Mouse (Mus musculus): ENCODE results near the gene Slc10a1. TPM values are rescaled to one million over a fixed set of nuclear protein-coding genes. Genes with fewer than 3 reads are reported as not detected.

Gene Slc10a1
- total and polyA plus RNA-seq, 3 experiments = 0.13 to 0.20 TPM; not detected in 1

DNA sequence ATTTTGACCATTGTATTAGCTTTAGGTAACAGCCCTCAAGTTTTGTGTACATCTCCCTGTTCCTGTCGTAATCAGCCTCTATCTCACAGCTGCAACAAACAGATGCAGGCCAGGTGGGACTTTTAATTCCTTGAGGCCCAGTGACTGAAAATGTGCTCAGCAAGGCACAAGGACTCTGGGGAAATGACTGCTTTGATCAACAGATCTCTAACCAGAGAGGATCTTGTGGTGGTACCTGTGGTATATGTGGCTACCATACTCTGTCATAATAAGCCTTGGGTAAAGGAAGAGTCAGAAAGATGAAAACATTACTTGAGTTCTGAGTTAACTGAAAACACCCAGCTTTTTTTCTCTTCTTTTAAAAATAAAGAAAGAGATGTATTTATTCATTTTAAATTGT is 25.3 kb upstream of the Slc10a1 start:
- TF ChIP-seq JUN (IDR thresholded peaks at IDR 0.05; ENCODE audit: insufficient read depth, low read depth, low read length) (no peak), EP300 (IDR thresholded peaks at IDR 0.05; ENCODE audit: low read length) (peak; percentile 40; the same call in 1 of the 2 replicates), TCF12 (IDR thresholded peaks at IDR 0.05; ENCODE audit: low read depth, low read length) (peak; percentile 40; the same call in 1 of the 2 replicates)
- Histone ChIP-seq H3K9me3 (replicated peaks; ENCODE audit: low read length) (peaks cover 9% of the 10 kb centered on the region), H3K4me3 (replicated peaks in 1 of 3; ENCODE audit: low read depth in 2 of 3, low read length in 2 of 3, poor library complexity in 1 of 3) (no peak overlapping the region), H3K79me2 (replicated peaks; ENCODE audit: control insufficient read depth, extremely low read depth, insufficient read depth, poor library complexity, severe bottlenecking) (no peaks in the 10 kb centered on the region), H3K27me3 (replicated peaks) (peaks cover 2% of the 10 kb centered on the region), H3K9ac (ENCODE audit: insufficient read depth, low read depth) (no peak overlapping the region), H3K36me3 (replicated peaks in 1 of 2; ENCODE audit: control insufficient read depth in 1 of 2, insufficient read depth in 1 of 2, low read length in 1 of 2) (no peaks in the 10 kb centered on the region), H3K4me1 (ENCODE audit: control insufficient read depth in 1 of 2, insufficient read depth in 2 of 2) (peaks cover 13 to 68% of the 10 kb centered on the region in 2 experiments), H3K27ac (ENCODE audit: insufficient read depth, low read depth) (no peak overlapping the region), H3K4me2 (ENCODE audit: insufficient read depth, low read depth, poor library complexity, severe bottlenecking) (no peak overlapping the region)
- in situ Hi-C loops (cut with MboI; ENCODE audit: low pct_ligation_motif_present, low pct_unique_long_range_greater_than_20kb, low sequenced_read_pairs) = loop anchor here (25.0 kb wide), 1 partner anchor 419 kb away; the partner anchor contains the start of gene Adam4
- dilution Hi-C loops (cut with MboI; ENCODE audit: extremely low pct_ligation_motif_present, extremely low pct_unique_long_range_greater_than_20kb, low sequenced_read_pairs) = no loop called here
- DNase-seq (ENCODE audit: extremely low read depth) = peak; percentile 53

DNA sequence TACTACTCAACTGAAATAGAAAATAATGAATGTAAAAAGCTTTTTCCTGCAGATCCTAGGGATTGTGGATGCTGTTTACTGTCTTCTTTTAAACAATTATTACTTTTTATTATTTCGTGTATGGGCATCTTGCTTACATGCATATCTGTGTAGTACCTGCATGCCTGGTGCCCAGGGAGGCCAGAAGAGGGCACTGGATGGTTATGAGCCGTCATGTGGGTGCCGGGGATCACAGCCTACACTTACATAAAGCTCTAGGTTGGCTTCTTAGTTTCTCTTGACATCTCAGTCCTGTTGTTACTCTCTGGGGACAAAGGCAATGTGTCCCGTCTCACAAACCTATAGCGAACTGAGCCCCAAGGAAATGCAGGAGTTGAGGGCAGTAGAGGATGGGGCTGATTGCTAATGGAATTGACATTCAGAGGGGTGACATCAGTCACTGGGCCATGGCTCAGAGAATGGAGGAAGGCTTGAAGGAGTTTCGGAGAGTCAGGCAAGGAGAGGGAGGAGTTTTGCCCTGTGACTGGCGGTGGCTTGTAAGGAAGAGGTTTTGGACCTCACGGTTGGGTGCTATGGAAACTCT is 24.1 kb upstream of the Slc10a1 start:
- in situ Hi-C loops (cut with MboI; ENCODE audit: low pct_ligation_motif_present, low pct_unique_long_range_greater_than_20kb, low sequenced_read_pairs) (loop anchor here (25.0 kb wide), 1 partner anchor 420 kb away; the partner anchor contains the start of gene Adam4), dilution Hi-C loops (cut with MboI; ENCODE audit: extremely low pct_ligation_motif_present, extremely low pct_unique_long_range_greater_than_20kb, low sequenced_read_pairs) (no loop called here)
- H3K27me3 ChIP-seq (replicated peaks) = peaks cover 2% of the 10 kb centered on the region
- H3K4me3 ChIP-seq (replicated peaks in 1 of 3; ENCODE audit: low read depth in 2 of 3, low read length in 2 of 3, poor library complexity in 1 of 3) = no peak overlapping the region
- H3K27ac ChIP-seq (ENCODE audit: insufficient read depth, low read depth) = no peak overlapping the region
- peaks cover 9% of the 10 kb centered on the region for H3K9me3 ChIP-seq (replicated peaks; ENCODE audit: low read length)
- DNase-seq (ENCODE audit: extremely low read depth) = no peak
- no peak overlapping the region for H3K9ac ChIP-seq (ENCODE audit: insufficient read depth, low read depth)
- TF ChIP-seq CTCF (conservative IDR thresholded peaks at IDR 0.05 in 1 of 2, IDR thresholded peaks at IDR 0.05 in 1 of 2; ENCODE audit: low read depth in 2 of 2, low read length in 2 of 2) (peak in 1 of 2 experiments; percentile 46; a peak in 2 of 4 replicates), RAD21 (IDR thresholded peaks at IDR 0.05; ENCODE audit: low read depth, low read length) (peak; percentile 46), SMC3 (IDR thresholded peaks at IDR 0.05; ENCODE audit: low read depth, low read length) (no peak), ETS1 (conservative IDR thresholded peaks at IDR 0.05; ENCODE audit: low read depth, low read length) (no peak)
- H3K36me3 ChIP-seq (replicated peaks in 1 of 2; ENCODE audit: control insufficient read depth in 1 of 2, insufficient read depth in 1 of 2, low read length in 1 of 2) = no peaks in the 10 kb centered on the region
- no peak overlapping the region; the same call in 1 of the 2 replicates for H3K4me2 ChIP-seq (ENCODE audit: insufficient read depth, low read depth, poor library complexity, severe bottlenecking)
- H3K79me2 ChIP-seq (replicated peaks; ENCODE audit: control insufficient read depth, extremely low read depth, insufficient read depth, poor library complexity, severe bottlenecking) = no peaks in the 10 kb centered on the region
- peaks cover 8 to 57% of the 10 kb centered on the region in 2 experiments for H3K4me1 ChIP-seq (ENCODE audit: control insufficient read depth in 1 of 2, insufficient read depth in 2 of 2)

DNA sequence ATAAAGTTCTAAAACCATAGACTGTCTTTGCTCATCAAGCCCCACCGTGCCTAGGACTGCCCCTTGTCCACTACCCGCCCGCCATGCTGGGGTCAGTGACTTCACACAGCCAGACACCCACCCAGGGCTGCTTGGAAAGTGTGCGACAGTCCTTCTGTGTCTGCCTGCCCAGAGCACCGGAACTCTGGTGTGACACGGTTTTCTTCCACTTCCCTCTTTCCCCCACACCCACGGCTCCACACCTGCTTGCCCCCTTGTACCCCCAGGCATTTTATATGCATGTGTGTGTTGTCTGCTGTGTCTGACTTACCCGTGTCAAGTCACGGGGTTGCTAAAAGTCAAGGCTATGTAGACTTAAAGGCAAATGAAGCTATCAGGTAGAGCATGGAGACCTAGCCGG is 23.3 kb upstream of the Slc10a1 start:
- Histone ChIP-seq H3K27ac (ENCODE audit: insufficient read depth, low read depth) (no peak overlapping the region), H3K36me3 (replicated peaks in 1 of 2; ENCODE audit: control insufficient read depth in 1 of 2, insufficient read depth in 1 of 2, low read length in 1 of 2) (no peaks in the 10 kb centered on the region), H3K4me1 (ENCODE audit: control insufficient read depth in 1 of 2, insufficient read depth in 2 of 2) (peaks cover 8 to 52% of the 10 kb centered on the region in 2 experiments), H3K79me2 (replicated peaks; ENCODE audit: control insufficient read depth, extremely low read depth, insufficient read depth, poor library complexity, severe bottlenecking) (no peaks in the 10 kb centered on the region), H3K27me3 (replicated peaks) (peaks cover 2% of the 10 kb centered on the region), H3K9me3 (replicated peaks; ENCODE audit: low read length) (peaks cover 9% of the 10 kb centered on the region), H3K4me3 (replicated peaks in 1 of 3; ENCODE audit: low read depth in 2 of 3, low read length in 2 of 3, poor library complexity in 1 of 3) (no peak overlapping the region), H3K9ac (ENCODE audit: insufficient read depth, low read depth) (no peak overlapping the region), H3K4me2 (ENCODE audit: insufficient read depth, low read depth, poor library complexity, severe bottlenecking) (peak overlapping the region; percentile 40; the same call in 1 of the 2 replicates)
- no peak for DNase-seq (ENCODE audit: extremely low read depth)
- TF ChIP-seq RAD21 (IDR thresholded peaks at IDR 0.05; ENCODE audit: low read depth, low read length) = no peak
- TF ChIP-seq NELFE (IDR thresholded peaks at IDR 0.05; ENCODE audit: low read depth, low read length) = no peak
- TF ChIP-seq USF2 (conservative IDR thresholded peaks at IDR 0.05; ENCODE audit: low read depth, low read length) = no peak
- TF ChIP-seq SIN3A (IDR thresholded peaks at IDR 0.05; ENCODE audit: low read length) = no peak
- no peak for TF ChIP-seq TBP (conservative IDR thresholded peaks at IDR 0.05; ENCODE audit: low read depth, low read length)
- no peak; the same call in 1 of the 2 replicates for TF ChIP-seq EP300 (IDR thresholded peaks at IDR 0.05; ENCODE audit: low read length)
- no peak for TF ChIP-seq NRF1 (IDR thresholded peaks at IDR 0.05; ENCODE audit: low read depth, low read length)
- TF ChIP-seq ETS1 (conservative IDR thresholded peaks at IDR 0.05; ENCODE audit: low read depth, low read length) = no peak
- TF ChIP-seq IRF4 (IDR thresholded peaks at IDR 0.05; ENCODE audit: low read depth, low read length) = no peak
- TF ChIP-seq ELF1 (IDR thresholded peaks at IDR 0.05; ENCODE audit: low read depth, low read length) = no peak
- no peak for TF ChIP-seq GABPA (IDR thresholded peaks at IDR 0.05; ENCODE audit: insufficient replicate concordance, low read depth, low read length)
- TF ChIP-seq UBTF (IDR thresholded peaks at IDR 0.05; ENCODE audit: low read depth, low read length) = no peak
- no peak; the same call in 1 of the 2 replicates for TF ChIP-seq BHLHE40 (IDR thresholded peaks at IDR 0.05; ENCODE audit: low read depth, low read length)
- no peak for TF ChIP-seq MYC (IDR thresholded peaks at IDR 0.05; ENCODE audit: low read depth, low read length)
- TF ChIP-seq MAFK (IDR thresholded peaks at IDR 0.05; ENCODE audit: insufficient replicate concordance, low read length) = no peak
- no peak for TF ChIP-seq POLR2AphosphoS2 (IDR thresholded peaks at IDR 0.05; ENCODE audit: low read depth, low read length)
- no peak for TF ChIP-seq JUN (IDR thresholded peaks at IDR 0.05; ENCODE audit: insufficient read depth, low read depth, low read length)
- dilution Hi-C loops (cut with MboI; ENCODE audit: extremely low pct_ligation_motif_present, extremely low pct_unique_long_range_greater_than_20kb, low sequenced_read_pairs) = no loop called here
- in situ Hi-C loops (cut with MboI; ENCODE audit: low pct_ligation_motif_present, low pct_unique_long_range_greater_than_20kb, low sequenced_read_pairs) = loop anchor here (25.0 kb wide), 1 partner anchor 420 kb away; the partner anchor contains the start of gene Adam4
